Mouse (Mus musculus): ENCODE measurements at regions not wholly inside any gene's neighbourhood (a gene's known extent, or its start where the extent isn't known, plus 50 kb on each side); places are given as distances from the start of the nearest gene placed in this dataset.

DNA sequence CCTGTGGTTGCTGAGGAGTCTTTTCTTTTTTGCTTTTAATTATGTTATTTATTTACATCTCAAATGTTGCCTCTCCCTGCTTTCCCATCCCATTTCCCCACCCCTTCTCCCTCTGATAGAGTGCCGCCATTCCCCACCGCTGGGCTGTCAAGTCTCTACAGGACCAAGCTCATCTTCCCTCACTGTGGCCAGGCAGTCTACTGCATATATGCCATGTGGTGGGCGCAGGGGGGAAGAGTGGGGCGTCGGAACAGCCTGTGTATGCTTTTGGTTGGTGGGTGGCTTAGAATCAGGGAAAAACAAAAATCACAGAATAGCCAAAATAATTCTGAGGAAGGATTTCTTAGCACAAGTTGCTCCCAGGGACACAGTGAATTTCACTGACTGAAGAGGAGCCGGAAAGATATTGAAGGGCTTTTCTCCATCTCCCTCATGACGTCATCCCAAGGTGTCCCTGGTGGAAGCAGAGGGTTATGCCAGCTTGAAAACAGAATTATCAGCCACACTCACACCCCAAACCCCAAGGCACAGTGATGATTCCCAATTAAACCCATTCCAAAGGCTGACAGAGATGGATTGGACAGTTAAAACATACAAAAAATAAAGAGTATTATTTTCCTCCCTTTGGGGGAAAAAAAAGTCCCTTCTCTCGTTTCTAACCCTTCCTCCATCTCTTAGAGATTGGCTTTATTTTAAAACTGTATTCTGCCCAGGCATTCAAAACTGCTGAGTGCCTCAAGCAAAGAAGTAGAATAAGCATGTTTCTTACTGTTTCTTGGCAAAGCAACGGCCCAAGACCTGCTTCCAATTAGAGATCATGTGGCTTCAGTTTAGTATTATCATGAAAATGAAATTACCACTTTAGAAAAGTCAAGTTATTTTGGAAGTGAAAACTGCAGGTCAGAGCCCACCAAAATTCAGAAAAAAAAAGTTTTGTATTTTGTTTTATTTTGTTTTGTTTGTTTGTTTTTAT lies 232.0 kb downstream of the Clic5 start:
- DNase-seq, result peak; percentile 25 to 29

DNA sequence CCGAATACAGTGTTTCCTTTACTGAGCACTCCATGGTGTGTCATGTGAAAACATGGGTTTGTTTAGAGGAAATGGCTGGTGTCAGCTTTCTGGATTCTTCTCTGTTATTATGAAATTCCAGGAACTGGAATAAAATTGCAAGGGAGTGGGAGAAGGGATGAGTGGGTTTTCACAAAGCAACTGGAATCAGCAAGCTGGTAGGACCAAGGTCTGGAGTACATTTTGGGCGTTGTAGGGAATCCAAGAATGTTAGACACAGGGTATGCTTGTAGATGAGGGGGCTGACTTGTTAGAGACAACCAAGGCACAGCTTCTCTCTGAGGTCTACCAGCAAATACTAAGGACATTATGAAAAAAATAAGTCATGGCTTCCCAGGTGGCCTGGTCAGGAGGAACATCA lies 233.8 kb downstream of the Clic5 start:
- no peak for DNase-seq

DNA sequence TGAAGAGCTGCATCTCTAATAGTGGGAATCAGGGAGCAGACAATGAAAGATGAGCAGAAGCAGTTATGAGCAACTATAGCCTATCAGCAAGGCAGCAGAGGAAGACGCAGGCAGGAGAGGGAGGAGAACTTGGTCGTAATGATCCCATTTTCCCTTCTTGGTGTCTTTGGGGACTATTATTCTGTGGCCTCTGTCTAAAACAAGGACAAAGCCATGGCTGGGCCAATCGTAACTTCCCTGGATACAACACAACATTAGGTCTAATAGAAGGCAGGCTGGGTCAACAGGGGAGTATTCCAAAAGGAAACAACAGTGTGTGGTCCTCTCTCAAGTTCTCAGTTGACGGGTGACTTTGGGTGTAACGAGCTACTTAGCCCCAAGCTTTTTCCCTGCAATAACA lies 234.5 kb downstream of the Clic5 start:
- no peak for DNase-seq

DNA sequence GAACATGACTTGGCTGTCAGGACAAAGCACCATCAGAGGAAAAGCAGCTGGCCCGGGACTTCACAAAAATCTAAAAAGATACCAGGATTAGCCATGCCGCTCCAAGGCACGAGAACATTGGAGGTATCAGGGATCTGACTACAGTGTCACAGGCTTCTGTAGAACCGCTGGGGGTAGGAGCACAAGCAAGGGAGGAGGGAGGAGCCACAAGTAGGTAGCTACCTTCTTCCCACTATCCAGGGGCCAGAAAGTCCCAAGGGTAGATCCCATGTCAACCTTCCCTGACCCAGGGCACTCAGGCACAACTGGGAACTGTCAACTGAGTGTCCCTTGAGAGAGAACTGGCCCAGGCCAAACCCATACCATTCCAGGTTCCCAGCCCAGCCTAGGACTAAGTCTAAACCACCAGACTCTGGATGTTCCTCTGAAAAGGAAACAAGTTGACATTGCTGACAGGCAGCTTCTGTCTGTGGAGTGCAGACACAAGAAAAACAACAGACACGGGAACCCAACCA lies 235.1 kb downstream of the Clic5 start:
- no peak for DNase-seq

DNA sequence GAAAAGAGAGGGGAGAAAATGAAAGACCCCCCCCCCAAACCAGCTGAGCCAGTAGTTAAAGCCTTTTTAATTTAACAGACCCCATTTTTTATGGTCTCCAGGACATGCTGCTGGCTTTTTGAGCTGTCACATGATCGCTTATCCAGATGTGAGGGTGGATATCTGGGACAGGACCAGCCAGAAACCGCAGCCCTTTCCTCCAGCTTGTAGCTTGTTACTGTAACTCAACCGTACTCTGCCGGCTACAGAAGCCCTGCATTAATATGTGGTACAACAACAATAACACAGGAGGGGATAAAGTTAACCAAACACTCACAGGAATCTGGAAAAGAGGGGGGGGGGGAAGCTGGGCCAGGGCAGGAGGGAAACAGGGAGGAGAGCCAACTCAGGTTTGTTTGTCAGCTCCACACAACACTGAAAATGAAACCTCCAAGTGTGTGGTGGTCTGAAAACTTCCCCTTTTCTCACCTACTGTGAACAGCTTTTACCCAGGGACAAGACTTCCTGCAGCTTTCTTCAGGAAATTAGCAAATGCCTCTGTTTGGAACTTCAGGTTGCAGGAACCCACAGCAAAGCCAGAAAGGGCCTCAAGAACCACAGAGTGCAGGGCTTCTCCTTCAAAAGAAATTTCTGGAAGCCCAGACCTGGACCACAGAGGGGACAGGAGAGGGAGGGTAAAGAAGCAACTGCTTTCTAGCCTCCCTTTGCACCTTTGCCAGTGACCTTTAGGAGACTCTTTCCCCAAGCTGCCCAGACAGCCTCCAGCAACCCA lies 244.3 kb downstream of the Clic5 start:
- no peak for DNase-seq

DNA sequence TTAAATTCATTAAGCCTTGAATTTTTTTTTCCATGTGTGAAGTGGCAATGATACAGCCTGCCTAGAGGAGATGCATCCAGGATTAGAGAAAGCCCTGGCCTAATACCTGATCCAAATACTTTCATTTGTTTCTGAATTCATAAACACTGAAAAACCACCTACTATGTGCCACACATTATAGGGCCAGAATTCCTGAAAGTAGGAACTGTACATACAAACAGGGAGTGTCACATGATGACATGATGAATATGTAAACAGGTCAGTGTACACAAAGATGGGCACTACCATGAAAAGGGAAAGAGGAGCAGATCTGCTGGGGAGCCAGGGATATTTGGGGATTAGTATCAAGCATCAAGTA lies 244.9 kb downstream of the Clic5 start:
- no peak for DNase-seq

DNA sequence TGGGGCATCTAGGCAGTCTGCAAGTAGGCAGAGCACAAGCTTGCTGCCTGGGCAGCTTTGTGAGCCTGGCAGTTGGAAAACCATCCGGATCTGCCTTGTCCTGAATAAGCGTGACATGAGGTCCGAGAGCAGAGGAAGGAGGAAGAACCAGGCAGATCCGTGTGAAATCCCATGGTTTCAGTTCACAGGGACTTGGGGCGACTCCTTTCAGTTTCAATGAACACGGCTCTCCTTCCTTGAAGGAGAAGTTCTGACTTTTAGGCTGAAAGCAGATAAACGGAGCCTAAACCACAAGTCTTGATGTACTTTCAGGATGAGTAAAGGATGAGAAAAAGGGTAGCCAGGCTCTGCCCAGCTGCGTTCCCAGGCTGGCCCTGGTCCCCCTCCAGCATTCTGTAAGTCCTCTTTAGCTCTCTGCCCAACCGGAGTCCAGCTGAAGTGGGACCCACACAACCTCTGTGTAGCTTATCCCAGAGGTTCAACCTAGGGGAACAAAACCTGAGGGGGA lies 248.2 kb downstream of the Clic5 start:
- no peak for DNase-seq

DNA sequence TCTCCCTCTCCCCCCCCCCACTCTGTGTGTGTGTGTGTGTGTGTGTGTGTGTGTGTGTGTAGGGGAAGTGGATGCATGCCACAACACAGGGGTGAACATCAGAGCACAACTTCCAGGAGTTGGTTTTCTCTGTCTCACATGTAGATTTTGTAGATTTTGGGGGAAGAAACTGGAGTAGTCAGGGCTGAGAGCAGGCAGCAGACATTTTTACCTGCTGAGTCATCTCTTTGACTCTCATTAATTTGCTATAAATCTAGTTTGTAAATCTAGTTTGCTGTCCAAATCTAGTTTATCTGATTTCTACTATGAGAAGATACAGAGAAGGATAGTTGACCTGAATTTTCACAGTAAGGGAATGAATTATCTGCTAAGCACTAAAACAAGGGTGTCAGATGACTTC lies 250.1 kb downstream of the Clic5 start:
- DNase-seq, result no peak

DNA sequence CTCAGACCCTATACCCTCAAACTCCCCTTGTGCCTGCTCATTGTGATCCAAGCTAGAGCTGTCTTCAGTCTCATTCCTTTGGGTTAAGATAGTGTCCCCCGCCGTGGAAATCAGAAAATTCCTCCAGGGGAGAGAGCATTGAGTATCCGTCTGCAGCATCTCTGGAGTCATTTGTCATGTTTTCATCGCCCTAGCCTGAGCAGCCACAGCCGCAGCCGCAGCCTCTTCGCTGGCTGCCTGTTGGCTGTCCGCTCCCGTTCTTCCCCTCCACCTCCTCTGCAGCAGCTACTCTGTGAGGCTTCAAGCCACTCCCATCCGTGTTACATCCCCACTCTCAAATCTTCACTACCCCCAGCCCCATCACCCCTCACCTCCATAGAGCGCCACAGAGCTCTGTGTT lies 255.1 kb downstream of the Clic5 start:
- DNase-seq, result no peak

DNA sequence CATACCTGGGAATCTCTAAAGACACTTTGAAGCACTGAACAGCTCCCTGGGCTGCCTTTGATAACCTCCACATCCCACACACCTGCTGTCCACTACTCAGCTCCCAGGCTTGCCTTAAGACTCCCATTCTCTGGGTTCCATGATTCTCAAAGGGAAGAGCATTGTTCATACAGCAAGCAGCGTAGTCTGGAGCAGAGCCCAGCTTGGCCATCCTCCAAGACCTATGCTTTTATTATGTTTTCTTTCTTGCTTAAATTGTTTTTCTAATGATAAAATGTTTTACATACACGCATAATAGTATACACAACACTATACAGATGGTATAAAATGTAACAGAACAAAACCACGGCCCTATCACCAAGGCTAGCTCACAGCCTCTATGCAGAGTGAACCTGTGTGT lies 257.0 kb downstream of the Clic5 start:
- no peak for DNase-seq
